Mouse (Mus musculus) left cerebral cortex, adult 11 months (tissue): ENCODE measurements around the gene Pde3b.
A peak's percentile ranks its signal among the peaks of the same experiment; 100 is the strongest.
"Not testable (repeated sequence)": the region's sequence is repeated elsewhere in the genome, so short reads cannot be mapped to it uniquely, and the experiment has no call there.

Experiments
- DNase-seq: peaks from one replicate; pipeline ENCODE4 v3.0.0; 2022; ENCODE audit warnings: low spot score

Pde3b gene

GRCm38 (mm10) chr7:114414421-114415335, at the start of gene Pde3b:
TSS of gene Pde3b (plus strand) at chr7:114415281.
- DNase-seq: peak; percentile 10

GRCm38 (mm10) chr7:114402130-114402529, 13.0 kb upstream of the Pde3b start:
- DNase-seq: no peak

- peak; percentile 4 for DNase-seq
These were observed 397 bp downstream of the Pde3b start for GRCm38 (mm10) chr7:114415336-114416020.

GRCm38 (mm10) chr7:114416021-114416845, 1.2 kb downstream of the Pde3b start:
- DNase-seq: peak; percentile 11

- DNase-seq: not testable (repeated sequence)
These were observed 4.2 kb downstream of the Pde3b start for GRCm38 (mm10) chr7:114419331-114419730.

- DNase-seq: no peak
These were observed 5.8 kb downstream of the Pde3b start for GRCm38 (mm10) chr7:114420918-114421317.

GRCm38 (mm10) chr7:114422224-114422623, 7.1 kb downstream of the Pde3b start:
- DNase-seq: no peak

- no peak for DNase-seq
These were observed 14.7 kb downstream of the Pde3b start for GRCm38 (mm10) chr7:114429768-114430167.

GRCm38 (mm10) chr7:114431966-114432365, 16.9 kb downstream of the Pde3b start:
- no peak for DNase-seq

GRCm38 (mm10) chr7:114439726-114440125, 24.6 kb downstream of the Pde3b start:
- DNase-seq: no peak

- DNase-seq: no peak
These were observed 25.4 kb downstream of the Pde3b start for GRCm38 (mm10) chr7:114440494-114440893.

- no peak for DNase-seq
These were observed 37.8 kb downstream of the Pde3b start for GRCm38 (mm10) chr7:114452876-114453275.

GRCm38 (mm10) chr7:114453300-114453990, 38.4 kb downstream of the Pde3b start:
- DNase-seq: no peak

GRCm38 (mm10) chr7:114454858-114455257, 39.8 kb downstream of the Pde3b start:
- no peak for DNase-seq

GRCm38 (mm10) chr7:114456904-114457303, 41.8 kb downstream of the Pde3b start:
- DNase-seq: no peak

- DNase-seq: no peak
These were observed 44.8 kb downstream of the Pde3b start for GRCm38 (mm10) chr7:114459909-114460308.

GRCm38 (mm10) chr7:114461727-114462126, 46.6 kb downstream of the Pde3b start:
- DNase-seq: no peak

- no peak for DNase-seq
These were observed 51.3 kb downstream of the Pde3b start for GRCm38 (mm10) chr7:114466358-114466757.

- DNase-seq: no peak
These were observed 57.4 kb downstream of the Pde3b start for GRCm38 (mm10) chr7:114472471-114472870.

- DNase-seq: no peak
These were observed 59.8 kb downstream of the Pde3b start for GRCm38 (mm10) chr7:114474889-114475288.

GRCm38 (mm10) chr7:114477884-114478283, 62.8 kb downstream of the Pde3b start:
- no peak for DNase-seq

GRCm38 (mm10) chr7:114478901-114479300, 63.8 kb downstream of the Pde3b start:
- DNase-seq: no peak
